Mouse (Mus musculus) liver, embryonic 13.5 days (tissue): ENCODE measurements at regions not wholly inside any gene's neighbourhood (a gene's known extent, or its start where the extent isn't known, plus 50 kb on each side); places are given as distances from the start of the nearest gene placed in this dataset.
"Not testable (repeated sequence)": the region's sequence is repeated elsewhere in the genome, so short reads cannot be mapped to it uniquely, and the experiment has no call there.

Source experiments
- ATAC-seq: fragments of 200-750 bp; cut with Nextera tagmentation; 2 replicates; pipeline ENCODE4 v1.8.0; 2017; ENCODE audit warnings: low read depth, mild to moderate bottlenecking, moderate number of reproducible peaks, moderate library complexity
- DNase-seq: peaks from one replicate; pipeline ENCODE4 v3.0.0; 2022
- H3K27ac ChIP-seq: fragments of 300-500 bp; sonication (generic); 2 replicates; pipeline ENCODE4 v1.5.1; 2015; ENCODE audit warnings: moderate library complexity, mild to moderate bottlenecking, inconsistent platforms
- H3K27me3 ChIP-seq: fragments of 300-500 bp; sonication (generic); 2 replicates; pipeline ENCODE4 v1.6.1; 2015; ENCODE audit warnings: mild to moderate bottlenecking, inconsistent platforms
- H3K36me3 ChIP-seq: fragments of 300-500 bp; sonication (generic); 2 replicates; pipeline ENCODE4 v1.6.1; 2015; ENCODE audit warnings: mild to moderate bottlenecking, inconsistent platforms
- H3K4me1 ChIP-seq: fragments of 300-500 bp; sonication (generic); replicated peaks from 2 replicates; pipeline ENCODE4 v1.6.1; 2015; ENCODE audit warnings: inconsistent platforms
- H3K4me2 ChIP-seq: fragments of 300-500 bp; sonication (generic); 2 replicates; pipeline ENCODE4 v1.6.1; 2015; ENCODE audit warnings: inconsistent platforms, mild to moderate bottlenecking, moderate library complexity
- H3K4me3 ChIP-seq: fragments of 300-500 bp; sonication (generic); replicated peaks from 2 replicates; pipeline ENCODE4 v1.5.1; 2015; ENCODE audit warnings: mild to moderate bottlenecking, inconsistent platforms
- H3K9ac ChIP-seq: fragments of 300-500 bp; sonication (generic); 2 replicates; pipeline ENCODE4 v1.6.1; 2015; ENCODE audit warnings: mild to moderate bottlenecking, inconsistent platforms
- H3K9me3 ChIP-seq: fragments of 300-500 bp; sonication (generic); replicated peaks from 2 replicates; pipeline ENCODE4 v1.6.1; 2016; ENCODE audit warnings: inconsistent platforms
- WGBS: fragments of 180-500 bp; shearing (Covaris S2); methylation state at CpG from one replicate; pipeline ENCODE4 v1.1.7; 2015; ENCODE audit not compliant: insufficient replicate concordance; 5-methylcytosine and 5-hydroxymethylcytosine counted together

DNA sequence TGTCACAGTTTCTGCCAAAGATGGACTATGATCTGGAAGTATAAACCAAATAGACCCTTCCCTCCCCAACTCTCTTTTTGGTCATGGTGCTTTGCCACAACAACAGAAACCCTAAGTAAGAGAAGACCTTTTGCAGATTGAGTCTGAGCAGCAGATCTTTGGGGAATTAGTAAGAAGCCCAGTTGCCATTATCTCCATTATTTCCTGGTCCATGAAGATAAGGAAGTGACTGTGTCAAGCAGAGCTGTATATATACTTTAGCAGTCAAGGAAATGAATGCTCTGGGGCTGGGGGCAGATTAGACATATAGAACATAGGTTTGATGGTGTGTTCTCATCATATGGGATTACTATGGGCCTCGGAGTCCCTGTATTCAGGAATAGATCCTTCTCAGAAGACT, 117.8 kb upstream of the C9orf72 start:
- no peak overlapping the region for H3K4me2 ChIP-seq
- no peak overlapping the region for H3K9ac ChIP-seq
- no peaks in the 10 kb centered on the region for H3K36me3 ChIP-seq
- H3K27ac ChIP-seq, result no peak overlapping the region
- ATAC-seq (no peak), DNase-seq (no peak)
- H3K9me3 ChIP-seq, result no peaks in the 10 kb centered on the region; the same call in 1 of the 2 replicates
- no peaks in the 10 kb centered on the region for H3K4me1 ChIP-seq
- WGBS, result 62% methylated on average over 1 of the region's 1 CpGs
- no peak overlapping the region for H3K4me3 ChIP-seq
- H3K27me3 ChIP-seq, result no peaks in the 10 kb centered on the region

DNA sequence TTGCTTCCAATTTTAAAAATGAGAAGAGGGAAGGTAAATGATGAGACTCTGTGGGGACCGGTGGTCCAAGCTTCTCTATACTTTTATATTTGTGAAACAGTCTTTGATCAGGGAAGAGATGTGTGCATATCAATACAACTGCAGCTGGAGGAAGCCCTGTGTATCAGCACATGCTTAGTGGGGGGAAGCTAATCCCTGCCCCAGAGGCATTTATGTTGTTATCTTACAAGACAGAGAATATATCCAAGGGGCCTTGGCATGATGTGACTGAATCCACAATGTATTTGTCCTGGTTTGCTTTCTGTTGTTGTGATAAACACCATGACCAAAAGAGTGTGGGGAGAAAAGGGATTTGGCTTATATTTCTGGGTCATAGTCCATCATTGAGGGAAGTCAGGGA, 105.2 kb upstream of the C9orf72 start:
- DNase-seq, result no peak
- Histone ChIP-seq H3K4me3 (no peak overlapping the region), H3K4me2 (no peak overlapping the region), H3K36me3 (no peaks in the 10 kb centered on the region), H3K27me3 (no peaks in the 10 kb centered on the region), H3K4me1 (peaks cover 5% of the 10 kb centered on the region; the same call in 1 of the 2 replicates), H3K9me3 (no peaks in the 10 kb centered on the region), H3K27ac (no peak overlapping the region), H3K9ac (no peak overlapping the region)
- peak; percentile 74 for ATAC-seq
- 45% methylated on average over 1 of the region's 1 CpGs for WGBS

DNA sequence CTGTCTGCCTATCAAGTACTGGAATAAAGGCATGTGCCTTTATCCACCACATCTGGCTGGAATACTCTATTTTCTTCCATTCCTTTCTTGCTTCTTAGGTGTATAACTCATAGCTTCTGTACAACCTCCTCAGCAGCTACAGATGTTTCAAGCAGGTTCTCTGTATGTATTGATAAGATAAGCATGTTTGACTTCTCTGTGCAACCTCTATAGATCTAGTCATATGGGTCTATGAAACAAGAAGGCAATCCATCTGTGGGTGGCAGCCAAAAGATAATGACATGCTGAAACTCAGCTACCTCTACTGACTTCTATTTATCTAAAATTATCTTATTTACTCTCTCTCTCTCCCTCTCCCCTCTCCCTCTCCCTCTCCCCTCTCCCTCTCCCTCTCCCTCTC, 99.3 kb upstream of the C9orf72 start:
- Histone ChIP-seq H3K36me3 (no peaks in the 10 kb centered on the region), H3K4me3 (no peak overlapping the region), H3K4me1 (peaks cover 20% of the 10 kb centered on the region), H3K9ac (no peak overlapping the region), H3K9me3 (no peaks in the 10 kb centered on the region), H3K27me3 (no peaks in the 10 kb centered on the region), H3K4me2 (no peak overlapping the region), H3K27ac (peak overlapping the region; percentile 13; the same call in 1 of the 2 replicates)
- ATAC-seq (peak; percentile 94), DNase-seq (no peak)

DNA sequence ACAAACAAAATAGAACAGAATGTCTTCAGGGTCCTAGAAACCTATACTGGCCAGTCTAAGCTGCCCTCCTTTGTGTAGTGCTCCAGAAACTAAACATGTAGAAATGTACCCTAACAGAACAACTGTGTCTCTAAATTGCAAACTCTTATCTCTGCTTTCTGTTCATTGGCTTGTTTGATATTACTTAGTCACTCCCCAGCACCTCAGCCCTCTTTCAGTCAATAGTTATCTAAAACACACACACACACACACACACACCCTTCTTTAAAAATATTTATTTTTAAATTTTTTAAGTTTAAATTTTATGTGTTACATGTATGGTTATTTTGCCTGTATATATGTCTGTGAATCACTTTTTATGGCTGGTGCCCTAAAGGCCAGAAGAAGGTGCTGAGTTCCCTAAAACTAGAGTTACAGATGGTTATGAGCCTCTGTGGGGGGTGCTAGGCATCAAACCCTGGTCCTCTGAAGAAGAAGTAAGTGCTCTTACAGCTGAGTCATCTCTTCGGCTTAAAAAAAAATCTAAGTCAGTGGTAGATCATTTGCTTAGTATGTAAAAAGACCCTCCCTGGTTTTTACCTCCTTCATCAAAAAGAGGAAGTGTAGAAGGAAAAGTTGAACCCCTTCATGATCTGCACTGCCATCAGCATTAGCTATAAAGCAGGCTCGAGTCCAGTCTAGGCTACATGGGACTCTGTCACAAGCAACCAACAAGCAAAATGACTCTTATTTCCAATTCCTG, 96.6 kb upstream of the C9orf72 start:
- no peak overlapping the region for H3K9ac ChIP-seq
- H3K9me3 ChIP-seq, result no peaks in the 10 kb centered on the region
- no peak overlapping the region for H3K4me2 ChIP-seq
- no peak overlapping the region for H3K4me3 ChIP-seq
- no peaks in the 10 kb centered on the region for H3K36me3 ChIP-seq
- 54% methylated on average over 2 of the region's 2 CpGs for WGBS
- ATAC-seq (peak; percentile 62), DNase-seq (no peak)
- H3K27me3 ChIP-seq, result no peaks in the 10 kb centered on the region
- H3K4me1 ChIP-seq, result peaks cover 20% of the 10 kb centered on the region
- H3K27ac ChIP-seq, result no peak overlapping the region

DNA sequence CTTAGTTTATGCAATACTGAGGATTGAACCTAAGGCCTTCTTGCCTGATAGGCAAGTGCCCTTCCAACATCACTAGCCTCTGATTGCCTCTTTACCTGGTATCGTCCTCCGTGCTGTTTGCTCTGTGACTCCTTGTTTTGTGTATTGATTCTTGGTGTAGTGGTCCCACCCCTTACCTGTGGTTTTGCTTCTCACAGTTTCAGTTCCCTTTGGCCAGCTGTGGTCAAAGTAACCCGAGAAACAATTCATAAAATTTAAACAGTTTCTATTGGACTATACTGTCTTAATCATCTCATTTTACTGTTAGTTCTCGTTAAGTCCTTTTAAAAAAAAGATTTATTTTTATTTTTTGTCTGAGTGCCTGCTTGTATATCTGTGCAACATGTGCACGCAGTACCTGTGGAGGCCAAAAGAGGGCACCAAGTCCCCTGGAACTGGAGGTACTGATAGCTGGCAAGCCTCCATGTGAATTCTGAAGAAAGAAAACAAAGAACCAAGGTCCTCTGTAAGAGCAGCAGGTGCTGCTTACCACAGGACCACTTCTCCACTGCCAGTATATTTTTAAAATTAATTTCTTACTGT, 84.5 kb upstream of the C9orf72 start:
- DNase-seq (no peak), ATAC-seq (no peak)

DNA sequence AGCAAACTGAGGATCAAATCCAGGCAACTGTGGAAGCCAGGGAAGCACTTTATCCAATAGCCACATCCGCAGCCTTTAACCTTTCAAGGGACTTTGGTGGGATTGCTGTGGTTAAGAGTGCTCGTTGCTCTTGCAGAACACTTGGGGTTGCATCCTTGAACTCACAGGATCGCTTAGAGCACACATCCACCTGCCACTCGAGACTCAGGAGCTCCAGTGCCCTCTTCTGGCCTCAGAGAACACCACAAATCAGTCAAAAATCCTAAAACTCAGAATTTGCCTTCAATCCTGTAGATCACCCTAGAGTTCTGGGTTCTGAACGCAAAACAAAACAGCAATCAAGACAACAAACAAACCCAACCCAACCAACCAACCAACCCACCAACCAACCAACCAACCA, 82.2 kb upstream of the C9orf72 start:
- Histone ChIP-seq H3K4me2 (no peak overlapping the region), H3K4me1 (no peaks in the 10 kb centered on the region), H3K27ac (no peak overlapping the region), H3K9ac (no peak overlapping the region), H3K9me3 (no peaks in the 10 kb centered on the region), H3K4me3 (no peak overlapping the region), H3K27me3 (no peaks in the 10 kb centered on the region), H3K36me3 (no peaks in the 10 kb centered on the region)
- 47% methylated on average over 5 of the region's 5 CpGs for WGBS
- DNase-seq (no peak), ATAC-seq (no peak)

More for the DNA sequence above, 84.5 kb upstream of the C9orf72 start:
- Histone ChIP-seq H3K4me1 (no peaks in the 10 kb centered on the region), H3K4me2 (no peak overlapping the region), H3K4me3 (no peak overlapping the region), H3K9me3 (no peaks in the 10 kb centered on the region), H3K36me3 (no peaks in the 10 kb centered on the region), H3K27me3 (no peaks in the 10 kb centered on the region), H3K27ac (no peak overlapping the region), H3K9ac (no peak overlapping the region)
- WGBS, result 42% methylated on average over 5 of the region's 5 CpGs

DNA sequence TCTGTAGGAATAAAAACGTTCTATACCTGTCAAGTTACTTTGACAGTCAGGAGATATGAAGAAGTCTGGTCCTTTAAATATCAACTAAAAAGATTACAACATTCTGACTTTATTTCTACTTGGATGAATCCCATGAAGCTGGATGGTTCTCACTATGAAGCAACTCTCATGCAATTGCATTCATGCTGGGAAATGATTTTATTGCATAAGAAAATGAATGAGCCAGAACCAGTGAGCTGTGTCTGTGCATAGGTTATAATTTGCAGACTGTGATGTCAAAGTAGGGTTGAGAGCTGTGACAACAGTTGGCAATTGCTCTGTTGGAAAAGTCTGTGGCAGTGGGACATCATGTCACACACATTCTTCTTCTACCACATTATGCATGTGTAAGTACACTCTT, 79.2 kb upstream of the C9orf72 start:
- Histone ChIP-seq H3K9me3 (no peaks in the 10 kb centered on the region), H3K4me1 (no peaks in the 10 kb centered on the region), H3K4me3 (no peak overlapping the region), H3K4me2 (no peak overlapping the region), H3K36me3 (no peaks in the 10 kb centered on the region), H3K9ac (no peak overlapping the region), H3K27me3 (no peaks in the 10 kb centered on the region), H3K27ac (no peak overlapping the region)
- DNase-seq, result no peak
- WGBS, result 48% methylated on average over 1 of the region's 1 CpGs
- no peak for ATAC-seq

DNA sequence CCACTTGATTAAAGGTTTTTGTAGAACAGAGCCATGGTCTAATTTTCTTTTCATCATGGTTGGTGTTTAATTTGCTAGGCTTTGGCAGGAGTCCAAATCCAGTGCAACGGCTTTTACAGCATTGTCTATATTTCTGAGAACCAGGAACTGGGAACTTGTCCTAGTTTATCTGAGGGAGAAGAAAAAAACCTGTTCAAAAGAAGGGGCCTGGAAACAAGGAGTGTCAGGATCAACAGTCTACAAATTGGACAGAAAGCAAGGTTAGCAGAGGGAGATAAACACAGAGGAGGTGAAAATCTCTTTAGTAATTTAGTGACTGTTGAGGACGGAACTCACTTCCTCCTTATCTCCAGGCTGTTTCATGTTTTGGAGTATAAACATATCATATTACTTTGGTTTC, 74.9 kb upstream of the C9orf72 start:
- Histone ChIP-seq H3K36me3 (no peaks in the 10 kb centered on the region), H3K4me2 (no peak overlapping the region), H3K27me3 (no peaks in the 10 kb centered on the region), H3K4me3 (no peak overlapping the region), H3K4me1 (no peaks in the 10 kb centered on the region), H3K27ac (no peak overlapping the region), H3K9me3 (no peaks in the 10 kb centered on the region), H3K9ac (no peak overlapping the region)
- DNase-seq, result no peak
- no peak for ATAC-seq
- 51% methylated on average over 2 of the region's 2 CpGs for WGBS

DNA sequence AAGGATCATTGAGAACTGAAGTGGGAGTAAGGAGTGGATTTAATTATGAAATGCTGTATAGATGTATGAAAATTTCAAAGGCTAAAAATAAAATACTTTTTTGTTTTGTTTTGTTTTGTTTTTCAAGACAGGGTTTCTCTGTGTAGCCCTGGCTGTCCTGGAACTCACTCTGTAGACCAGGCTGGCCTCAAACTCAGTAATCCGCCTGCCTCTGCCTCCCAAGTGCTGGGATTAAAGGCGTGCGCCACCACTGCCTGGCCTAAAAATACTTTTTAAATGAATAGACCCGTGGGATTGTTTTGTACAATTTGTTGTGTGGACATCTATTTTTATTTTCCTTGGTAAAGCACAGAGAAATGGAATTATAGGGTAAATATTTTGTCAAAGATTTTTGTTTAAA, 74.4 kb upstream of the C9orf72 start:
- H3K4me1 ChIP-seq, DNase-seq, H3K4me3 ChIP-seq, ATAC-seq, H3K27ac ChIP-seq, H3K36me3 ChIP-seq, H3K9me3 ChIP-seq, H3K4me2 ChIP-seq, H3K27me3 ChIP-seq, H3K9ac ChIP-seq: not testable (repeated sequence)
- WGBS, result 68% methylated on average over 4 of the region's 4 CpGs

DNA sequence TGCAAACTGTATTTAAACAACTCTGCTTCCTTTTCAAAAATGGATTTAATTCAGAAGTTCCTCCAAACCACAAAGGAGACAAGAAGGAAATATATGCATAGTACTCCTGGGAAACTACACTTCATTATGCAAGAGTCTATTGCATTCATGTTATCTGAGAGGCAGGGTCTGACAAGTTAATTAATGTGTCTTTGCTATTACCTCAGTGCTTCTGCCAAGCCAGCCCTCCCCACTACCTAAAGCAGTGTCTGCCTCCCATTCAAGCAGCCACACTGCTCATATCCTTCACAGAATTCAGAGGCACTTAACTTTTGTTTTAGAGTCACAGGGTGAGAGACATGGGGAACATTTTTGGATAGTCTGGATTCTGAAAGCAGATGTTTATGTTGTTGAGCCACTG, 58.6 kb upstream of the C9orf72 start:
- Histone ChIP-seq H3K9ac (no peak overlapping the region), H3K36me3 (no peaks in the 10 kb centered on the region), H3K27me3 (no peaks in the 10 kb centered on the region), H3K4me2 (no peak overlapping the region), H3K9me3 (no peaks in the 10 kb centered on the region; the same call in 1 of the 2 replicates), H3K4me1 (no peaks in the 10 kb centered on the region), H3K4me3 (no peak overlapping the region), H3K27ac (no peak overlapping the region)
- DNase-seq (no peak), ATAC-seq (no peak)
